Mouse (Mus musculus) spleen, postnatal 4 days (tissue): ENCODE results near the gene Mesp1.
A peak's percentile ranks its signal among the peaks of the same experiment; 100 is the strongest.

Experiments
- DNase-seq, 2 experiments: peaks; one replicate each; pipeline ENCODE4 v3.0.0; 2022; ENCODE audit warnings: low spot score in 2 of 2

The Mesp1 gene

GRCm38 (mm10) chr7:79793688-79794087 lies at the start of gene Mesp1:
Gene Mesp1 (minus strand): TSS chr7:79793788.
- no peak for DNase-seq

GRCm38 (mm10) chr7:79842163-79842562 lies 48.6 kb upstream of the Mesp1 start:
- DNase-seq: no peak

GRCm38 (mm10) chr7:79837247-79837646 lies 43.7 kb upstream of the Mesp1 start:
- DNase-seq: no peak

GRCm38 (mm10) chr7:79835196-79835595 lies 41.6 kb upstream of the Mesp1 start:
- no peak for DNase-seq

GRCm38 (mm10) chr7:79832980-79833379 lies 39.4 kb upstream of the Mesp1 start:
- DNase-seq: no peak

- DNase-seq: no peak
Measured at GRCm38 (mm10) chr7:79831585-79831984, 38.0 kb upstream of the Mesp1 start.

GRCm38 (mm10) chr7:79831145-79831544 lies 37.6 kb upstream of the Mesp1 start:
- DNase-seq: no peak

- no peak for DNase-seq
Measured at GRCm38 (mm10) chr7:79828341-79828740, 34.8 kb upstream of the Mesp1 start.

GRCm38 (mm10) chr7:79822092-79822695 lies 28.6 kb upstream of the Mesp1 start:
- DNase-seq: no peak

- DNase-seq: no peak
Measured at GRCm38 (mm10) chr7:79819996-79820395, 26.4 kb upstream of the Mesp1 start.

- no peak for DNase-seq
Measured at GRCm38 (mm10) chr7:79819515-79819914, 25.9 kb upstream of the Mesp1 start.

GRCm38 (mm10) chr7:79818321-79818720 lies 24.7 kb upstream of the Mesp1 start:
- DNase-seq: no peak

GRCm38 (mm10) chr7:79813409-79813808 lies 19.8 kb upstream of the Mesp1 start:
- DNase-seq: no peak

GRCm38 (mm10) chr7:79810611-79811506 lies 17.3 kb upstream of the Mesp1 start, which contains the start of gene Mesp2:
Gene Mesp2 (plus strand): TSS chr7:79810727.
- DNase-seq: peak; percentile 57 to 85

GRCm38 (mm10) chr7:79808561-79808960 lies 15.0 kb upstream of the Mesp1 start:
- DNase-seq: no peak

GRCm38 (mm10) chr7:79803887-79804286 lies 10.3 kb upstream of the Mesp1 start:
- no peak for DNase-seq

- no peak for DNase-seq
Measured at GRCm38 (mm10) chr7:79802037-79802436, 8.4 kb upstream of the Mesp1 start.

GRCm38 (mm10) chr7:79801391-79801790 lies 7.8 kb upstream of the Mesp1 start:
- no peak for DNase-seq

- DNase-seq: no peak
Measured at GRCm38 (mm10) chr7:79800336-79800735, 6.7 kb upstream of the Mesp1 start.

GRCm38 (mm10) chr7:79799506-79799905 lies 5.9 kb upstream of the Mesp1 start:
- no peak for DNase-seq

- peak; percentile 58 to 81 for DNase-seq
Measured at GRCm38 (mm10) chr7:79799048-79799447, 5.5 kb upstream of the Mesp1 start.

GRCm38 (mm10) chr7:79798606-79799005 lies 5.0 kb upstream of the Mesp1 start:
- no peak for DNase-seq
